8 mouse cellular contexts compared by ENCODE assay signal in genomic region chr3:95740406-95740805, GRCm38 (mm10). TPM values are rescaled to one million over a fixed set of nuclear protein-coding genes. Genes with fewer than 3 reads are reported as not detected.
DNase-seq lines count a peak whose midpoint lies in the region; ATAC-seq lines count a peak whose summit lies in the region.

No protein-coding gene starts in this region.

- peak; percentile 39 to 50 for DNase-seq in spleen, postnatal 36 days (ENCODE audit: low spot score in 2 of 2)
- no peak for DNase-seq in spleen, adult 18-20 months
- peak; percentile 71 to 81 for DNase-seq in kidney, postnatal 4 days
- peak; percentile 63 for DNase-seq in naive thymus-derived CD4-positive, alpha-beta T cell, adult 2 months (ENCODE audit: low read depth)
- DNase-seq in left cerebral cortex, postnatal 4 days, result no peak
- DNase-seq in midbrain, embryonic 10.5 days (ENCODE audit: low spot score), result no peak
- DNase-seq in Muller cell, postnatal 12 days (ENCODE audit: inconsistent ontology term), result no peak

- H3K9ac ChIP-seq in heart, embryonic 12.5 days, result peak overlapping the region; percentile 56

- no peak overlapping the region for H3K4me3 ChIP-seq in heart, embryonic 12.5 days
- no peak overlapping the region for H3K4me3 ChIP-seq in midbrain, embryonic 10.5 days

- peak; percentile 65 for ATAC-seq in heart, embryonic 12.5 days (ENCODE audit: insufficient number of reproducible peaks, low FRiP score)

- no peaks in the 10 kb centered on the region for H3K27me3 ChIP-seq in heart, embryonic 12.5 days (replicated peaks)
- H3K27me3 ChIP-seq in midbrain, embryonic 10.5 days (ENCODE audit: low read depth, poor library complexity, severe bottlenecking), result no peaks in the 10 kb centered on the region

- 17% methylated on average over 8 of the region's 8 CpGs for WGBS in heart, embryonic 12.5 days
- WGBS in midbrain, embryonic 10.5 days, result 89% methylated on average over 8 of the region's 8 CpGs

- peak overlapping the region; percentile 85 for H3K27ac ChIP-seq in heart, embryonic 12.5 days (ENCODE audit: poor library complexity, severe bottlenecking)
- H3K27ac ChIP-seq in midbrain, embryonic 10.5 days (replicated peaks), result no peak overlapping the region

- peak overlapping the region; percentile 47 for H3K4me2 ChIP-seq in heart, embryonic 12.5 days

- H3K4me1 ChIP-seq in heart, embryonic 12.5 days (replicated peaks), result peaks cover 57% of the 10 kb centered on the region
- H3K4me1 ChIP-seq in midbrain, embryonic 10.5 days, result peaks cover 5% of the 10 kb centered on the region; the same call in 1 of the 2 replicates

- peaks cover 61% of the 10 kb centered on the region for H3K36me3 ChIP-seq in heart, embryonic 12.5 days
- H3K36me3 ChIP-seq in midbrain, embryonic 10.5 days, result peaks cover 99% of the 10 kb centered on the region

- H3K9me3 ChIP-seq in heart, embryonic 12.5 days (replicated peaks), result no peaks in the 10 kb centered on the region
- H3K9me3 ChIP-seq in midbrain, embryonic 10.5 days (replicated peaks), result no peaks in the 10 kb centered on the region

- intact Hi-C loops in left cerebral cortex, postnatal 4 days (cut with DNase I), result no loop called here

RNA-seq across cellular contexts. Expression of gene Ecm1, which starts 1.0 kb away (rescaled TPM):
- 82.4 and 90.1 TPM in 2 replicates for polyA plus RNA-seq in heart, embryonic 12.5 days (2016; fragmentation: Nextera tagmentation; extraction: Ambion mirVana)
- total RNA-seq in left cerebral cortex, postnatal 4 days (2021), result 10 to 100 TPM; 10.9 to 11.3 TPM
- polyA plus RNA-seq in midbrain, embryonic 10.5 days (2016; fragmentation: Nextera tagmentation; extraction: Ambion mirVana), result 18.1 and 19.5 TPM in 2 replicates

RNA-seq across cellular contexts. Expression of gene Tars2, which starts 19.6 kb away (rescaled TPM):
- 43.6 TPM in 2 replicates for polyA plus RNA-seq in heart, embryonic 12.5 days (2016; fragmentation: Nextera tagmentation; extraction: Ambion mirVana)
- 10 to 100 TPM; 40.0 to 43.4 TPM for total RNA-seq in left cerebral cortex, postnatal 4 days (2021)
- polyA plus RNA-seq in midbrain, embryonic 10.5 days (2016; fragmentation: Nextera tagmentation; extraction: Ambion mirVana), result 54.1 and 64.4 TPM in 2 replicates

RNA-seq across cellular contexts. Expression of gene Adamtsl4, which starts 52.7 kb away (rescaled TPM):
- polyA plus RNA-seq in heart, embryonic 12.5 days (2016; fragmentation: Nextera tagmentation; extraction: Ambion mirVana), result 4.3 and 4.9 TPM in 2 replicates
- total RNA-seq in left cerebral cortex, postnatal 4 days (2021), result 1 to 10 TPM; 1.4 to 1.9 TPM
- 0.78 and 1.4 TPM in 2 replicates for polyA plus RNA-seq in midbrain, embryonic 10.5 days (2016; fragmentation: Nextera tagmentation; extraction: Ambion mirVana)

Comparison
In these comparisons a context has a peak if more than half of its experiments do, and no peak if none do; other contexts are left out.
1. DNase-seq: peak in spleen, postnatal 36 days (2 of 2), kidney, postnatal 4 days (2 of 2) and naive thymus-derived CD4-positive, alpha-beta T cell, adult 2 months (single experiment); none in spleen, adult 18-20 months (0 of 2), left cerebral cortex, postnatal 4 days (single experiment), midbrain, embryonic 10.5 days (single experiment) and Muller cell, postnatal 12 days (single experiment).